Mouse (Mus musculus) embryonic fibroblast, embryonic 13.5 days (primary cell): Measurements from ENCODE around the gene Acbd4.

Source experiments
- CTCF ChIP-seq: IDR thresholded peaks from 2 replicates; pipeline ENCODE4 v1.5.1; 2011; ENCODE audit warnings: mild to moderate bottlenecking, control low read depth, low read length, moderate library complexity, borderline replicate concordance; ENCODE audit not compliant: insufficient read depth
- POLR2A ChIP-seq: IDR thresholded peaks from 2 replicates; pipeline ENCODE4 v1.6.1; 2011; ENCODE audit warnings: low read depth, mild to moderate bottlenecking, control low read depth, low read length, moderate library complexity

- TF ChIP-seq CTCF = no peak
- TF ChIP-seq POLR2A = no peak
Measured at GRCm38 (mm10) chr11:103069731-103070130, 31.8 kb upstream of the Acbd4 start.
